Mouse (Mus musculus) right cerebral cortex, adult 2 months (tissue): ENCODE results near the gene Usp46.
A peak's percentile ranks its signal among the peaks of the same experiment; 100 is the strongest.

Experiments used
- DNase-seq, 2 experiments: peaks; one replicate each; pipeline ENCODE4 v3.0.0; 2021 to 2022; ENCODE audit warnings: low spot score in 2 of 2

Usp46 gene

GRCm38 (mm10) chr5:74068714-74069321 lies 587 bp upstream of the Usp46 start:
- DNase-seq, result peak; percentile 61 to 80

GRCm38 (mm10) chr5:74067346-74067745 lies 885 bp downstream of the Usp46 start:
- no peak for DNase-seq

DNA sequence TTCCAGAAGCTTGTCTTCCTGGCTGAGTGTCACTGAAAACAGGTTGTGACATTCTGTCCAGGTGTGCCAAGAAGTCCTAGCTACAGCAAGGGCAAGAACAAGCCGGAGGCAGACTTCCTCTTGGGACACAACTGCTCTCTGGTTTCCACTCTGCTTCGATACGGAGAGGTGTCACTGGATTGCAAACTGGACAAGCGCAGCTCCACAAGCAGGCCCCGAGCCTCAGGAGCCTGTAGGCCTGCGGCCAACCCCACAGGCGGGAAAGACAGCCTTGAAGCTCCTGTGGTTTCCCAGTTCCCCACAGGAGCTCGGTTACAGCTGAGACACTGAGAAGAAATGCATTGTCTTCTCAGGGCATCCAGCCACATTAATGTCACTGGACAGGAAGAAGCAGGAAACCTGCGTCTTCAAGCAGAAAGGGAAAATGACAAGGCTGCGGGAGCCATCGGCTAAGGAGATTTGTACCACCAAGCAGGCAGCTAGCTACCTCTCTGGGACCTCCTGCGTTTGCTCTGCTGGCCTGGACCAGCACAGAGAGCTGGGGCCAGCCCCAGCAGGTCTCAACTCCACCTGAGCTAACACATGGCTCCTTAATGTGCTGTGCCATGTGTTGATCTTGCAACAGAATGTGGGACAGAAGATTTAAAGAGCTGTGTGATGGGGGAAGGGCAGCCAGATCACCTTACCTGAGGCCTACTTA lies 1.7 kb downstream of the Usp46 start:
- DNase-seq, result no peak

GRCm38 (mm10) chr5:74065565-74066275 lies 2.5 kb downstream of the Usp46 start:
- no peak for DNase-seq

GRCm38 (mm10) chr5:74064844-74065243 lies 3.4 kb downstream of the Usp46 start:
- no peak for DNase-seq

GRCm38 (mm10) chr5:74063226-74063747 lies 4.9 kb downstream of the Usp46 start:
- DNase-seq, result no peak

DNA sequence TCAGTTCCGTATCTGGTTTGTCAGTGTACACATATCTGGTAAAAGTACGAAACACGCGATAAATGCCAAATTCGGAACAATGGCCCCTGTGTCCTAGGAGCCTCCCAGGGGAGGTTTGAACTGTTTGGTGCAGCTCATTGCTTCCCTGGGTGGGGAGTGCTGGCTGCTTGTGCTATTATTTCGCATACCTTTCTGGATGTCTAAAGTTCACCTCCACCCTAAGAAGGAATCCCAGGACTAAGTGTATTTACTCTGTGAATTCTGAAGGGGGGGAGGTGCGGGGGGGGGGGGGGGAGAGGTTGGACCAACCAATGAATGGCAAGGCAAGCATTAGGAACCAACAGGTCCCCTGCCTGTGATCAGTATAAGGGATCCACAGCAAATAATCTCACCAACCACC lies 6.0 kb downstream of the Usp46 start:
- no peak for DNase-seq

- peak; percentile 51 to 57 for DNase-seq
These were observed 6.7 kb downstream of the Usp46 start for GRCm38 (mm10) chr5:74061408-74062047.

DNA sequence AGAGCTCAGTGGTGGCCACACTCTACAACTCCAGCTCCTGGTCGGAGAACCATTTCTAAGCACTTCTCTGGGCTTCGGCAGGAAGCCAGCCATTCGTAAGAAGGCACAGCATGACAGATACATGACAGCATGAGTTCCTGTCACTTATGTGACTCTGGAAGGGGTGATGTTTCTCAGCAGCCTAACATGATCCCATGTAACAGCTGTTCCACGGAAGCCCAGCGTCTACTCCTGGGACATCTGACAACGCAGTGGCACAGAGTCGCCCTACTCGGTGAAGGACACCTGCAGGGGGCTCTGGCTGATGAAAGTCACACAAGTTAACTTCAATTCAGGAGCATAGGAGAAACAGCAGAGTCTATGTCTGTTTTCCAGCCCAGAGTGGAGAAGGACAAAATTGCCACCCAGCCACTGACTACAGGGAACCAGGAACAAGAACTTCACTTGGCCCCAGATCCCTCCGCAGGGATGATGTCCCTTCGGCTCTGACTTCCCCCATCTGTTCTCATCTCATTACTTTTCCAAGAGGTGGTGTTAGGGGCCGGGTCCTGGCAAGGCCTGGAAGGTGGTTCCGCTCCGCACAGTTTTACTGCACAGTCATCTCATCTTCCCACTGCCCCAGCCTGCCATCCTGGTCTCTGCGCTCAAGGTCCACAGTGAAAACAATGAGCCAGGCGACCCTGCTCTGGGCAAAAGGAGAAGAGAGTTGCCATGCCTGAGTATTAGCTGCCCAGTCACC lies 15.9 kb downstream of the Usp46 start:
- no peak for DNase-seq

DNA sequence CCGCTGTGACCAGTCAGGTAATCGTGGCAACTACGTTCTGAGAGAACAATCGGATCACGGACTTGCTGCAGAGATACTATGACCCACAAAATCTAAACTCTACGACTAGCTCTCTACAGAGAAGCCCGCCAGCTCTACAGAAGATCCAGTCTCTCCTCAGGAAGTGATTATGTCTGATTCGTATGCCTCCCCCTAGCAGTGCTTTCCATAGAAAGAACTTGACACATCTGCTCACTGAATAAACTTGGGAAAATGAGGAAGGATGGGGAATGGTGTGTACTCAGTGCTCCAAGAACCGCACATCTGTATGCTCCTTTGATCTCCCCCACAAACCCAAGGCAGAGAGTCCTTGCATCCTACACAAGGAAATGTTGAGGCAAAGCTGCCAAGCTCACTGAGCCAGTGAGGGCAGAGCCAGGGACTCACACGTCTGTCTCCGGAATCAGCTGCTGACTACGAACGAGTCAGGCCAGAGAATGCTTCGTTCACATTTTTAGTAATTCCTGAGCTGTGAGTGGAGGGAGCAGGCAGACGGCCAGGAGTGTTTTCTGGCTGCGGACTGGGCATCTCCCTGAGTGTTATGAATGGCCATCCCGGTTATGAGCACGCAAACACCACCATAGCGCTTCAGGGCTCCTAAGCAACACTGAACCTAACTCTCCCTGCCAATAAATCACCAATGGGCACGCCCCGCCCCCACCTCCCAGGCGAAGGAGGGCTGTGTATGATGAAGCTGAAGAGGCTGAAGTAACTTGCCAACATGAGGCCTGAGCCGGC lies 16.6 kb downstream of the Usp46 start:
- peak; percentile 50 to 61 for DNase-seq

- DNase-seq, result no peak
These were observed 17.3 kb downstream of the Usp46 start for GRCm38 (mm10) chr5:74050903-74051302.

GRCm38 (mm10) chr5:74048846-74049495 lies 19.3 kb downstream of the Usp46 start:
- no peak for DNase-seq

- DNase-seq, result no peak
These were observed 23.6 kb downstream of the Usp46 start for GRCm38 (mm10) chr5:74044591-74044990.

GRCm38 (mm10) chr5:74042796-74043340 lies 25.4 kb downstream of the Usp46 start:
- DNase-seq, result no peak

GRCm38 (mm10) chr5:74040541-74040940 lies 27.7 kb downstream of the Usp46 start:
- peak in 1 of 2 experiments; percentile 43 for DNase-seq

- no peak for DNase-seq
These were observed 32.8 kb downstream of the Usp46 start for GRCm38 (mm10) chr5:74035454-74035853.

DNA sequence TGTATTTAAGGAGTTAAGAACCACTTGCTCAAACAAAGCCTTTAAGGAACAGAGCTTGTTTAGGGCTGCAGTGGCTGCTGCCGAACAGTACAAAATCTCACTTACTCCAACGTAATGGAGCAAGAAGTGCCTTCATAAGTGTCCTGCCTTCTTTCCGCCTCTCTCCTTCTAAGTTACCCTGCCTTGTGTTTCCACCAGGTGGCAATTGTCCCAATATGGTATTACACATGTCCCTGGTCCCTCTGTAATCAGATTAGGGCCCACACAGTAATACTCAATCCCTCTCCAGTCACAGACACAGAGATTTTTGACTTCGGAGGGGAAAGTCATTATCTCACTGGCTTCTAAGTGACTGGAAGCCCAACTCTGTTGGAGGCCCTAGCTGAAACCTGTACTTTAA lies 34.1 kb downstream of the Usp46 start:
- no peak for DNase-seq

DNA sequence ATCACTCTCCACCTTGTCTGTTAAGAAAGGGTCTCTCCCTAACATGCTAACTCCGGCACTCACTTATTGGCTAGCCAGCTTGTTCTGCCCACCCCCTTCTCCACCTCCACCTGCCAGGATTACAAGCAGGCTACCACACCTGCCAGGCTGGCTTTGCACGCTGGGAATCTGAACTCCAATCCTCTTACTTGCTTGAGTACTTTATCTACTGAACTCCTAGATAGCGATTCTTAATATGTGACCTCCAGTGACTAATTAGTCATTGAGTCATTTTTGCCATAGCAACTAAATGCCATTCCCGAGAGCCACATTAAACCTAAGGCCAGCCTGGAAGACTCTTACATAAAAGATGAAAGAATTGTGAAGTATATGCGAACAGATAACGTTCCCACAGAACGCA lies 38.4 kb downstream of the Usp46 start:
- no peak for DNase-seq

DNA sequence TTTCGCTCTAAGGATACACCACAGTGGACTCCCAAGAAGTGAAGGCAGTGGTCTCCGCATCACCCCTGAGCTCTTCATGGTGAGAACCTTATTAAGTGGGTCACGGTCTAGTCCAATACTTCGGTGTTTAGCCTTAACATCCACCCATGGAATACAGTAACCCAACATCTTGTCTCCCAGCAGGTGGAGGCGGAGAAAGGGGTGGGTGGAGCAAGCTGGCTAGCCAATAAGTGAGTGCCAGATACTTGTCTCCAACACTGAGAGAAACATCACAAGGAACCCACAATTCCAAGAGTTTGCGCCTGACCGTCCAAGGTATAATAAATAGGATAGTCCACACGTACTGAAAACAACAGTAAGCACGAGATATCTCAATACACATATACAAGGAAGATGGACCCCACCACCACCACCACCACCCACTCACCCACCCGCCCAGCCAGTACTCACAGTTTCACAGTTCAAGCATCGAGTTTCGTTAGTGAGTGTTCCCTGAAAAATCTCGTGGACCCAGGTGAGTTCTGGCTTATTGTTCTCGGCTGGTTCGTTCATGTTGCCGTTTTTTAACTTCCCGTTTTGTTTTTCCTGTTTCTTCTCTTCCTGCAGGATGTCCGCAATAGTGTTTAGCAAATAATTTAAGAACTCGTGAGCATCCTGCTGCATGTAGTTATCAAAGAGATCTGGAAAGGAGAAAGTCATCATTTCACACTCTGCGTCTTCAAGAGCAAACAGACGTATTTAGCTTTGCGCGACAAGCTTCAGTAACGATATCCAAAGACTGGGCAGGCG lies 39.3 kb downstream of the Usp46 start:
- DNase-seq, result no peak
